Mouse (Mus musculus) granulocyte monocyte progenitor cell, adult 5-6 weeks (primary cell): ENCODE results near the gene Wdfy3. TPM values are rescaled to one million over a fixed set of nuclear protein-coding genes. Genes with fewer than 3 reads are reported as not detected.

Source experiments
- ATAC-seq: replicated peaks from 2 replicates; pipeline ENCODE4 v1.8.0; 2016; ENCODE audit warnings: mild to moderate bottlenecking, moderate TSS enrichment, inconsistent platforms; ENCODE audit not compliant: poor library complexity, severe bottlenecking
- total RNA-seq, 2 experiments: library from RNA; stranded (forward) in 1 of 2; stranded (reverse) in 1 of 2; fragments of 200-712, 200-1000 nt in 1 of 2; fragments of >200 nt in 1 of 2; fragmentation: Nextera tagmentation in 1 of 2; gene quantifications; 2 replicates each; pipeline ENCODE4 v1.2.3; 2014 to 2017

Wdfy3 gene
- total RNA-seq, 2 experiments from 2014 or later = 6.2 to 11.2 TPM

- ATAC-seq = peak; percentile 48; the same call in 1 of the 2 replicates
Measured at GRCm38 (mm10) chr5:101811296-101812169, 258.2 kb downstream of the Wdfy3 start.

DNA sequence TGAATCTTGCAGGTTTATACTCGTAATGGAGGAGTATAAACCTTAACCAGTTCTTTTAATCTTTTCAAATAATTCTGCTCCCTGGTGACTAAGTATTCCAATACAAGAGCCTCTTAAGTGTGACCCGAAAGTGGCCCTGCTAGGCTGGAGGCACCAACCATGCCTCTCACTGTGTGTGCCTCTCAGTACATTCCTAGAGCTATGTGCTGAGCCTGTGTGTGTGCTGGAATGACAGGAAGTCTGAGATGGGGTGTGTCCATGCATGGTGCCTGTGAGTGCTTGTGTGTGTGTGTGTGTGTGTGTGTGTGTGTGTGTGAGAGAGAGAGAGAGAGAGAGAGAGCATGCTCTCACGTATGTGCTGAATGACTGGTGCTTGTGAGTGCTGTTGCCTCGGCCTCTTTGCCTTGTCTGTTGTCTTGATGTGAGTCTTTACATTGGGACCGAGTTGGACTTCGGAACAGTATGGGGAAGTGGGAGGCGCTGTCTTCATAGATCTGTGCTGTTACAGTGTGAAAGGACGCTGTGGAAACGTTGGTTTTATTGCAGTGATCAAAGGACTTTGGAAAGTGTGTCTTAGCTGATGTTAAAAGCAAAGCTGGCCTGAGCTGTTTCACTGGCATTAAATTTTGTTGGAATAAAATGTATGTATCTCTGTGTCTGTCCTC lies 267.2 kb downstream of the Wdfy3 start:
- ATAC-seq = no peak

DNA sequence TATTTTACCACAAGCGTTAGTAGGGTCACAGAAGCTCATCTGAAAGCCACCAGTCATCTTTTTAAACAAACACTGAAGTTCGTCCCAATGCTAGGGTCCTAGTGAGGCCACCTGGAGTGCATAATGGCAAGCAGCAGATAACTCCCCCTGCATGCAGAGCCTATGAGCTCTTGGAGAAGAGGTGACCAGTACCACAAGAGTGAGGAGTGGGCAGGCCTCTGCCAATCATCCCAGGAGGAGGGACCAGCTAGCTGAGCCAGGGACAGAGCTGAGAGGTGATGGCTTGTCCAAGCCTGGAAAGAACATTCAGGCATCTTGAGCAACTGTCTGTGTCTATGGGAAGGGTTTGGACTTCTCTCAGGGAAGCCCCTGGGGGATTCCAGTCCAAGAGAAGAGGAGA lies 267.8 kb downstream of the Wdfy3 start:
- no peak for ATAC-seq

- no peak for ATAC-seq
Measured at GRCm38 (mm10) chr5:101792665-101793064, 277.1 kb downstream of the Wdfy3 start.

GRCm38 (mm10) chr5:101790560-101790959 lies 279.2 kb downstream of the Wdfy3 start:
- no peak for ATAC-seq

DNA sequence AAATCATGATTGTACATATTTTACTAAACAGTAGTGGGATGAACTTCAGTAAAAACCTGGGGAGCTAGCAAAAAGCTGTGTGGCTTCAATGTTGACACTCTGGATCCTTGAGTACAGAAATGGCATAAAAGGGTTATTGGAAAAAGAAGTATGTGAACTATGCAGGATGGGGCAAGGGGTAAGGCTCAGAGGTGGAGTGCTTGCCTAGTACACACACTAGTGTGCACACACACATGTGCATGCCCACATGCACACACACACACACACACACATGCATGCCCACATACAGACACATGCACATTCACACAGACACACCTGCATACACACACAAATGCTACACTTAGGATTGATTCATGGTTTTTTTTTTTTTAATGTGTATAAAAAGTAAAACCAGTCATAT lies 280.0 kb downstream of the Wdfy3 start:
- no peak for ATAC-seq

DNA sequence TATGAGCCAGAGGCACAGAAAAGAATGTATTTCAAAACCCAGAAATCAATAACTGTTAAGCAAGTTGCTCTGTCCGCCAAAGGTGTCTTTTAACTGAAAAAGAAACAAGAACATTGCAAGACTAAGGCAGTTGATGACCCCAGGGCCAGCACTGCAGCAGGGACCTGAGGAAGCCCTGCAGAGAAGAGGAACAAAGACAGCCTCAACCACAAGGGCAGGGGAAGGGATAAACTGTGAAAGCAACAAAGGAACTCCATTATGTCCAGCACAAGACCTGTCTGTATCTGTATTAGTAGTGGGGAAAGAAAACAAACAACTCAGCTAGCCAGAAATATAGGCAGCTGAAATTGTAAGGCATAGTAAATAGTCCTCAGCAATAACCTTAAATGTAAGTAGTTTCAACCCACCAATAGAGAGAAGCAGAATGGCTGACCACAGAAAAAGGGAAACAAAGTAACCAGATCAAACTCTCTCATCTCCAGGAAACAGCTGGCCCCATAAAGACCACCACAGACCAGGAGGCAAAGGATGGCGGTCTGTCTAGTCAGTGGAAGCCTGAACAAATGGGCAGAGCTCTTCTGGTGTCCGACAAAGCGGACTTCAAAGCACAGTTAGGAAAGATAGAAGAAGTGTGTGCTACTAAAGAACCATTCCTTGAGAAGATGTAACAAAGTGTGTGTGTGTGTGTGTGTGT lies 283.7 kb downstream of the Wdfy3 start:
- peak; percentile 89 for ATAC-seq

- ATAC-seq = no peak
Measured at GRCm38 (mm10) chr5:101784787-101785186, 284.9 kb downstream of the Wdfy3 start.

DNA sequence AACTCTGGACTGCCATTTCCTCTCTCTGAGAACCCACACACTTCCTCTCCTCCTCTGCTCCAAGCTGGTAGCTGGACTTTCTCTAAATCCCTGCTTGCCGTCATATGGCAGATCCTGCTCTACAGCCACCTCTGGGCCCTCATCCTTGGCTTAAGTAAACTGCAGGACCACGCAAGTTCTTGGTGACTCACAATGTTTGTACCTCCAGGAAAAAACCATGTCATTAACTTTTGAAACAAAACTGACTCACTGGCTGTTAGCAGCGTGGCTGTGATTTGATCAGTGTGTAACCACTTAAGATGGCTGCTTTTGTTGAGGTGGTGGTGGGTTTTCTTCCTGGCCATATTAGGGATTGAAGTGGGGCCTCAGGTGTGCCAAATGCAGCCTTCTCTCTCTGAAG lies 285.4 kb downstream of the Wdfy3 start:
- ATAC-seq = no peak
